Mouse (Mus musculus) adipocyte (in vitro differentiated cells): ENCODE data around the gene Chsy1.

Experiments used
- DNase-seq: peaks from one replicate; pipeline ENCODE4 v3.0.0-alpha.2; 2016; ENCODE audit warnings: low spot score

The Chsy1 gene

DNA sequence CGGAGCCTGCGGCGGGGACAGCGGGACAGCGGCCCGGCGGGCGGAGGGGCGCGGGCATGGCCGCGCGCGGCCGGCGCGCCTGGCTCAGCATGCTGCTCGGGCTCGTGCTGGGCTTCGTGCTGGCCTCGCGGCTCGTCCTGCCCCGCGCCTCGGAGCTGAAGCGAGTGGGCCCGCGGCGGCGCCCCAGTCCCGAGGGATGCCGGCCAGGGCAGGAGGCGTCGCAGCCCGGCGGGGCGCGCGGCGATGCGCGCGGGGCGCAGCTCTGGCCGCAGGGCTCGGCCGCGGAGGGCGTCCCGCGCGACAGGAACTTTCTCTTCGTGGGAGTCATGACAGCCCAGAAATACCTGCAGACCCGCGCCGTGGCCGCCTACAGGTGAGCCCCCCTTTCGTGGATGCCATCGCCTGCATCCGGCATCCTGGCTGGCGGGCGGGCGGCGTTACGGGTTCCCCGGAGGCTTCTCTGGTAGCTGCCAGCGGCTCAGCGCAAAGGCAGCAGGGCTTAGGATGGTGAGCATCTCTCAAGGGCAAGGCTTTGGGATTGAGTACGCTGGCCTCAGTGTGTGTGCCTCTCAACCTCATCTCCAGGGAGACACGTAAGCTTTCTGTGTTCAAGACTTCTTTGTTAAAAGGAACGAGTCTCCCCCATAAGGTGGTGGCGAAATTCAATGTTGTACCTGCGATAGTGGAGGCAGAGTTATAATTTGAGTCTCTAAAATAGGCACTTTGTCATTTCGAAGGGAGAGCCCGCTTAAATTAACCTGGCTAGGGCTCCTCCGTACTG is 730 bp downstream of the Chsy1 start:
- peak; percentile 36 for DNase-seq

- peak; percentile 63 for DNase-seq
These were observed 1.4 kb downstream of the Chsy1 start for GRCm38 (mm10) chr7:66110636-66111112.

DNA sequence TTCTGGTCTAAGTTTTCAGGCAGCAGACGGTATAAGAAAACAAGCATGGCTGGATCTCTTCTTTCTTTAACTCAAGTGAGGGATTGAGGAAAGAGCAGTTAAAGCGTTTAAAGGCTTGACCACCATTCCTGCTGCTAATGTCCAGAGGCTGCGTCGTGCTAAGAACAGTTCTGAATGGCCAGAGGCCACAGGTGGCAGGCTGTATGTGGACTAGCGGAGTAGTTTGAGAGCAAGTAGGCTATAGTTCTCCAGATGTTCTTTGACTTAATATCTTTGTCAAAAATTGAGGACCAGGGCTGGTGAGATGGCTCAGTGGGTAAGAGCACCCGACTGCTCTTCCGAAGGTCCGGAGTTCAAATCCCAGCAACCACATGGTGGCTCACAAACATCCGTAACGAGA is 1.9 kb downstream of the Chsy1 start:
- DNase-seq, result no peak

DNA sequence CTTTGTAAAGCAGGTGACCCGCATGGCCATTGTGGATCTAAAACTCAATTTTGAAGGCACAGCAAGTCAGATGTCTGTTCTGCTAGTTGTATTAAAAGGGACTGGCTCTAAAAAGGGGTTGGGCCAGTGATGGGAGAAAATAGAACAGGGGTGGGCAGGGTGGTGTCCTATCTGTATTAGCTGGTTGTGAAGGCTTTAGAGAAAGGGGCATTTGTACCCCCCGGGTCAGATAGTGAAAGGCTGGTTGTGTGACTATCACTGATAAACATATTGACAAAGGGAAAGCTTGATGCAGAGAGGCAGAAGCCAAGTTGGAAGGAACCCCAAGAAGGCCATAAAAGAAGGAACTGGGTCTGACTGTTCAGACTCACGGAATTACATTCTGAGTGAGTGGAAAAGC is 4.2 kb downstream of the Chsy1 start:
- no peak for DNase-seq

DNA sequence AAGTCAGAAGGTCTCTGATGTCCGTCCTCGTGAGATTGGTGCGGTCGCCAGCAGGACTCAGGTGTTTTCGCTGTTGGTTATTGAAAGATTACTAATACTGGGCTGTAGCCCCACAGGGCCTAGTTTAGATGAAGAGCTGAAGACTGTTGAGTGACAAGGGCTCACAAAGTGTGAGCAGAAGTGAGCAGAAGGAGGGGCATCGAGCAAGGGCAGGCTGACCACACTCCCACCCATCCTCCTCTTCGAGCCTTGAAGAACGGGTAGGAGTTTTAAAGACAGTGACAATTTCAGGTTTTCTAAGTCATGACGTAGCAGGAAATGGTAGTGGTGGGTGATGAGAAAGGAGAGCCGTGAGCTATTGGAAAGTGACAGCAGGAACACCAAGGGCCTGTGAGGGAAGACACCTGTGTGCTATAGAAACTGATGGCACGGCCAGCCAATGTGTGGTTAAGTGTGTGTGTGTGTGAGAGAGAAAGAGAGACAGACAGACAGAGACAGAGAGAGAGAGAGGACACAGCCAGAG is 6.6 kb downstream of the Chsy1 start:
- DNase-seq, result no peak

GRCm38 (mm10) chr7:66116906-66117482 is 7.7 kb downstream of the Chsy1 start:
- DNase-seq, result no peak

DNA sequence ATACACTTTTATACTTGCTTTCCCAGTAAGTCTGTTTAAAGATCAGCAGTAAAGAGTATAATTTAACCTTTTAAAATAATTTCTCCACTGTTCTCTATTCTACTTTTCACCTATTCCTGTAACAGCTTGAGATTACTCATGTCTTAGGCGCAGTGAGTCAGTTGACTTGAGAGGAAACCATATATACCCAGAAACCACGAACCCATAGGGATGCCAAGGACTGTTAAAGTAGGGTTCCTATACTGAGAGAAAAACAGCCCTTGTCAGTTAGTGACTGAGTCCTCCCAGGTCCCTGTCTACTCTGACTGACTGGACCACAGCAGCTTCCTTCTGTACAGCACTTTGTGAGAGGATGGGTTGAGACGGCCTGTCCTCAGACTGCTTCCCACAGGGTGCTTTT is 8.7 kb downstream of the Chsy1 start:
- no peak for DNase-seq

DNA sequence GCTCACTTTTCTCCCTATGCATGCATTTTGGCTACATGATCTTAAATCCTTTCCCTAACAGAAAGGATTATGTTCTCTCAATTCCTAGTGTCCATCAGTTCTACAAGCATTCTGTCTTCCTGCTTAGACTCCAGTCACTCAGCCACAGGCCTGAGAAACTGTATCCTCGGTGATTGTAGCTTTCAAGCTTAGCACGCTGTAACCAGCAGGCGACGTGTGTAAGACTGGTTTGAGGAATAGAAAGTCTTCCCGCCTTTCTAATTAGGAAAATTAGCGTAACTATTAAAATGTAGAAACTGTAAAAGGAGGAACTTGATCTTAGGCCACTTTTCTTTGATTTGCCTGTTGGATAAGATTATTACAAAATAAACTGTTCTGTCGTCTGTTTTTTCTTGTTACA is 9.5 kb downstream of the Chsy1 start:
- DNase-seq, result no peak

DNA sequence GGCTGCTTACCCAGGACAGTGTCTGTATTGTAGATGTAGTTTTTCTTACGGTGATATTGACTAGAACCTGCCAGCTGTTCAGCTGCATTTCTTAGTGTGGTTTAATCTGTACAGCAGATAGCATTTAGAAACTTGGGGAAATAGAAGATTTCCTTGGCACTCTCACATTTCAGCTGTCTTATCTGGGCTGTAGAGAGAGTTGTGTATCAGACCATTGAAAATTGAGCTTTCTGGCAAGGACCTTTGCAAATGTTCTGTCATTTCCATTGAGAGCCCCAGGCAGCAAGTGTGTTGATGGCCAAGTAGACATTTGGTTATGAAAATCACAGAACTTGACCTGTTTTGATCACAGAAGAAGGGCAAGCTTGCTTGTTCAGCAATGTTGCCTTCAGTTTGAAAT is 10.8 kb downstream of the Chsy1 start:
- no peak for DNase-seq

GRCm38 (mm10) chr7:66120702-66121396 is 11.5 kb downstream of the Chsy1 start:
- DNase-seq, result no peak

DNA sequence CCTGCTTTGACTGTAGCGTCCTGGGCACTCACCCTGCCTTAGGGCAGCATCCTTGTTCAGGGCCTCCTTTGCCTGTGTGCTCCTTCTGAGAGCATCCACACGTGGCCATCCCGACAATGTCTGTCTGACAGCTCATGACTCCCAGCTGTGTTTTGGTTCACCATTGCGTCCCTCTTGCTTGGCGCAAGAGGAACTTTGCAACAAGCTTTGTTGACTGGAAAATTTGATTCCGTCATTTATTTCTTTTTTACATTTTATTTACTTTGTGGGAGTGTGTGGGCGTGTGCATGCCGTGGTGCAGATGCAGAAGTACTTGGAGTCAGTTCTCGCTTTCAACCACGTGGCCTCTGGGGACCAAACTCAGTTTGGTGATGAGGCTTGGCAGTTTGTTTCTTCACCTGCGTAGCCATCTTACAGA is 15.2 kb downstream of the Chsy1 start:
- no peak for DNase-seq

DNA sequence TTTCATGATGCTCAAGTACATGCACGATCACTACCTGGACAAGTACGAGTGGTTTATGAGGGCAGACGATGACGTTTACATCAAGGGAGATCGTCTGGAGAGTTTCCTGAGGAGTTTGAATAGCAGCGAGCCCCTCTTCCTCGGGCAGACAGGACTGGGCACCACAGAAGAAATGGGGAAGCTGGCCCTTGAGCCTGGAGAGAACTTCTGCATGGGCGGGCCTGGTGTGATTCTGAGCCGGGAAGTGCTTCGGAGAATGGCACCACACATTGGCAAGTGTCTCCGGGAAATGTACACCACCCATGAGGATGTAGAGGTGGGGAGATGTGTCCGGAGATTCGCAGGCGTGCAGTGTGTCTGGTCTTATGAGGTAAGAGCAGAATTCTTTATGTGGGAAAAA is 16.1 kb downstream of the Chsy1 start:
- DNase-seq, result no peak

- DNase-seq, result no peak
These were observed 18.8 kb downstream of the Chsy1 start for GRCm38 (mm10) chr7:66127951-66128645.

GRCm38 (mm10) chr7:66128857-66129256 is 19.5 kb downstream of the Chsy1 start:
- no peak for DNase-seq

GRCm38 (mm10) chr7:66130296-66130695 is 21.0 kb downstream of the Chsy1 start:
- no peak for DNase-seq

DNA sequence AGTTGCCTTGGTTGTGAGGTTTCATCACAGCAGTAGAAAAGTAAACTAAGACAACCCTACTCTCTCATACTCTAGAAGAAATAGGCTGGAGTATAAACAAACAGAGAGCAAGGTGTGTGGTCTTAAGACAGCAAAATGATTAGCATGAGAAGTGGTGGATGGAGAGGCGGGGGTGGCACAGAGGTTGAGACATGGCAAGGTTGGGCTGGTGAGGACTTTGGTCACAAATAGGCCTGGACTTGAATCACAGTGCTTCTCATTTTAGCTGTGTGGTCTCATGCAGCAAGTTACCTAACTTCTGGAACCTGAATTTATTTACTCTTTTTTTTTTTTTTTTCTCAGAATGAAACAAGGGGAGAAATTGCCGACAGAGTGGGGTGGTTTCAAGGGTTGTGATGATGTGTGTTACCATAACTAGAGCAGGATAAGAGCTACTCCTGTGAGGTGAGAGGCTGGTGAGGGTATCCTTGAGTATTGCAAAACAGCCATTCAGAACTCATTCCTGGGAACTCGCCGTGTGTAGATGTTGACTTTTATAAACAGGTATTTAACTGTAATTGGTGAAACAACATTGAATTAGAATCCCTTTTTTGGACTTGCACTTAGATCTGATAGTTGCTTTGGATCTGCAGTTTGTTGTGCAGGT is 22.6 kb downstream of the Chsy1 start:
- DNase-seq, result no peak

GRCm38 (mm10) chr7:66134154-66134553 is 24.8 kb downstream of the Chsy1 start:
- peak; percentile 30 for DNase-seq

DNA sequence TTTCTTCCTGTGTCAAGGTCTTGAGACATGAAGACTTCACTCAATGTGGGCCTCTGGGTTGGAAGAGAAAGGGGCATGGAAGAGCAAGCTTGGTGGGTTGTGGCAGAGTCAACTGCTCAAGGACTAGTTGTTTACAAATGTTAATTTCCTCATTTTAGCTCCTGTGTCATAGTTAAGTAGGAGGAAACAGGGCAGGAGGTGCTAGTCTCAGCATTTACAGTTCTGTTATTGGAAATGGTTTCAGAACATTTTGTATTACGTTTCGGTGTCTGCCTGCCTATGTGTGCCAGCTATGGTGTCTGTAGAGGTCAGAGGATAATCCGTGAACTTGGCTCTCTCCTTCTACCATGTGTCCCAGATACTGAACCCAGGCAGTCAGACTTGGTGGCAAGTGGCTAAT is 26.3 kb downstream of the Chsy1 start:
- peak; percentile 50 for DNase-seq

GRCm38 (mm10) chr7:66136187-66136586 is 26.9 kb downstream of the Chsy1 start:
- DNase-seq, result no peak

DNA sequence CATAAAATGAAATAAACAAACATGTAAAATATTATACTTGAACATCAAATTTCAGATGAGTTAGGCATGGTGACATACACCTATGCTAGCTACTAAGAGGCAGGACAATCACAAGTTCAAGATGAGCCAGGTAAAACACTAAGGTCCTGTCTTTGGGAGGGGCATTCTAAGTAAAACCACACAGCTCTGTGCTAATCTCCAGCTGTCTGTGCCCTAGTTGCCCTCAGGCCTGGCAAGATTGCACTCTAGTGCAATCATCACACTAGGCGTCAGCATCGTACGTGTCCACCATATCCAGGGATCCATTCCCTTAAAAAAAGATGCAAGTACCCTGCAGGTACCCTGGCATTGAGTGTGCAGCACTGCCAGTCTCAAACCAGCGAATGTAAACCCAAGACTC is 28.0 kb downstream of the Chsy1 start:
- no peak for DNase-seq

- DNase-seq, result no peak
These were observed 29.0 kb downstream of the Chsy1 start for GRCm38 (mm10) chr7:66138301-66138700.

- no peak for DNase-seq
These were observed 29.6 kb downstream of the Chsy1 start for GRCm38 (mm10) chr7:66138878-66139277.
